Mouse (Mus musculus) ES-E14 (cell line): ENCODE measurements around the gene Ap1b1.

Experiments
- CHD2 ChIP-seq: IDR thresholded peaks from 2 replicates; pipeline ENCODE4 v1.6.1; 2014; ENCODE audit warnings: mild to moderate bottlenecking, low read depth, low read length, inconsistent platforms
- HCFC1 ChIP-seq: IDR thresholded peaks from 2 replicates; pipeline ENCODE4 v1.6.1; 2012; ENCODE audit warnings: low read length, inconsistent platforms, borderline replicate concordance; ENCODE audit not compliant: insufficient read depth
- MAFK ChIP-seq: IDR thresholded peaks from 2 replicates; pipeline ENCODE4 v1.6.1; 2014; ENCODE audit warnings: mild to moderate bottlenecking, low read depth, low read length, inconsistent platforms; ENCODE audit not compliant: insufficient read depth
- ZC3H11A ChIP-seq: IDR thresholded peaks from 2 replicates; pipeline ENCODE4 v1.6.1; 2012; ENCODE audit warnings: low read depth, mild to moderate bottlenecking, inconsistent platforms, low read length, borderline replicate concordance

- TF ChIP-seq MAFK (no peak), CHD2 (no peak), ZC3H11A (no peak), HCFC1 (no peak)
Measured at GRCm38 (mm10) chr11:5028228-5028627, 41.6 kb downstream of the Ap1b1 start.
